Mouse (Mus musculus) liver, embryonic 14.5 days (tissue): ENCODE results near the gene Rgs2.

Experiments used
- CTCF ChIP-seq: IDR thresholded peaks from 2 replicates; pipeline ENCODE4 v1.5.1; 2016; ENCODE audit warnings: antibody characterized with exemption, low read depth, control low read depth
- EP300 ChIP-seq: IDR thresholded peaks from 2 replicates; pipeline ENCODE4 v1.6.1; 2016; ENCODE audit warnings: antibody characterized with exemption, low read depth

DNA sequence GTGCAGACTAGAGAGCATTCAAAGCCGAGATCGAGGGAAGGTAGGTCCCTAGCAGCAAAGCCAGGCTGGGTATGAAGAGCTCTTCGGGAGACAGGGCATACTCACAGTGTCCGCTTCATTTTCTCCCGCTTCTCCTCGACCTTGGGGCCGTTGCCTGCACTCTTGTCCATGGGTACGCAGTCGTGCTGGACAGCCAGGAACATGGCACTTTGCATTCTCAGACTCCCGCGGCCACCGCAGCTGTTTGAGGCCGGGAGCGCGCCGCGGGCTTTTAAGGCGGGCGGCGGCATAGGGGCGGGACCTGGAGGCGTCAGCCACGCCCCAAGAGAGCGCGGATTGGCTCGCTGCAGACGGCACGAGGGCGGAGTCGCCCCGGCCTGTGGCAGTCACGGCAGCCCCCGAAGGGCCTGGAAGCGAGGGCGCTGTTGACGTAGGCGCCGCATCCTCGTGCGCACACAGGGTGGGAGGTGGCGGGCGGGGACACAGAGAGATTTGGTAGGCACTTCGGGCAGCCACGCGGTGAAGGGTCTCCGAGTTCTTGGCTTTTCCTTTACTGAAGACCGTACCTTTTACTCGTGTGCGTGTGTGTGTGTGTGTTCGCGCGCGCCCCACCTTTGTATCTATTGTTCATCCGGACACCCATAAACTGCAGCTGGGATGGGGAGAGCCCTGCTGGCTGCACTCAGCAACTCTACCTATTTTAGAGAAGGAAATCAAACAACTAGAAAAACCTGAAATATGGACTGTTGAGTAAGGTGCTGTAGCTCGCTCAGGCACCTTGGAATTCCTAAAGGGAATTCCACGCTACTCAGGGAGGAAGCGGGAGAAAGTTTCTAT is at the start of gene Rgs2:
- TF ChIP-seq CTCF, result no peak
- TF ChIP-seq EP300, result no peak
